Mouse (Mus musculus) retina, postnatal 1 day (tissue): ENCODE measurements around the gene Rassf3.

Experiments used
- DNase-seq: peaks from one replicate; pipeline ENCODE4 v3.0.0-alpha.2; 2012

Rassf3 gene

GRCm38 (mm10) chr10:121476190-121476967 is at the start of gene Rassf3:
TSS of gene Rassf3 (minus strand) at chr10:121476347.
- peak; percentile 93 for DNase-seq

GRCm38 (mm10) chr10:121520923-121521585 is 44.9 kb upstream of the Rassf3 start:
- DNase-seq = peak; percentile 68

GRCm38 (mm10) chr10:121519710-121520109 is 43.6 kb upstream of the Rassf3 start:
- DNase-seq = no peak

GRCm38 (mm10) chr10:121516008-121516600 is 40.0 kb upstream of the Rassf3 start:
- peak; percentile 86 for DNase-seq

GRCm38 (mm10) chr10:121509751-121510643 is 33.9 kb upstream of the Rassf3 start:
- peak; percentile 76 for DNase-seq

GRCm38 (mm10) chr10:121507755-121508544 is 31.8 kb upstream of the Rassf3 start:
- DNase-seq = no peak

GRCm38 (mm10) chr10:121506731-121507583 is 30.8 kb upstream of the Rassf3 start:
- peak; percentile 40 for DNase-seq

GRCm38 (mm10) chr10:121505929-121506328 is 29.8 kb upstream of the Rassf3 start:
- DNase-seq = no peak

- DNase-seq = peak; percentile 73
These were observed 29.1 kb upstream of the Rassf3 start for GRCm38 (mm10) chr10:121504973-121505911.

GRCm38 (mm10) chr10:121501160-121501559 is 25.0 kb upstream of the Rassf3 start:
- DNase-seq = peak; percentile 22

- DNase-seq = no peak
These were observed 23.9 kb upstream of the Rassf3 start for GRCm38 (mm10) chr10:121500034-121500433.

GRCm38 (mm10) chr10:121499063-121499462 is 22.9 kb upstream of the Rassf3 start:
- no peak for DNase-seq

- DNase-seq = no peak
These were observed 22.3 kb upstream of the Rassf3 start for GRCm38 (mm10) chr10:121498481-121498904.

GRCm38 (mm10) chr10:121497968-121498367 is 21.8 kb upstream of the Rassf3 start:
- no peak for DNase-seq

- no peak for DNase-seq
These were observed 20.5 kb upstream of the Rassf3 start for GRCm38 (mm10) chr10:121496616-121497015.

GRCm38 (mm10) chr10:121494163-121494425 is 17.9 kb upstream of the Rassf3 start:
- DNase-seq = no peak

GRCm38 (mm10) chr10:121493374-121494162 is 17.4 kb upstream of the Rassf3 start:
- no peak for DNase-seq

GRCm38 (mm10) chr10:121492608-121493315 is 16.6 kb upstream of the Rassf3 start:
- DNase-seq = no peak
